Mouse (Mus musculus): ENCODE results near the gene Dnajc27.

Gene Dnajc27

DNA sequence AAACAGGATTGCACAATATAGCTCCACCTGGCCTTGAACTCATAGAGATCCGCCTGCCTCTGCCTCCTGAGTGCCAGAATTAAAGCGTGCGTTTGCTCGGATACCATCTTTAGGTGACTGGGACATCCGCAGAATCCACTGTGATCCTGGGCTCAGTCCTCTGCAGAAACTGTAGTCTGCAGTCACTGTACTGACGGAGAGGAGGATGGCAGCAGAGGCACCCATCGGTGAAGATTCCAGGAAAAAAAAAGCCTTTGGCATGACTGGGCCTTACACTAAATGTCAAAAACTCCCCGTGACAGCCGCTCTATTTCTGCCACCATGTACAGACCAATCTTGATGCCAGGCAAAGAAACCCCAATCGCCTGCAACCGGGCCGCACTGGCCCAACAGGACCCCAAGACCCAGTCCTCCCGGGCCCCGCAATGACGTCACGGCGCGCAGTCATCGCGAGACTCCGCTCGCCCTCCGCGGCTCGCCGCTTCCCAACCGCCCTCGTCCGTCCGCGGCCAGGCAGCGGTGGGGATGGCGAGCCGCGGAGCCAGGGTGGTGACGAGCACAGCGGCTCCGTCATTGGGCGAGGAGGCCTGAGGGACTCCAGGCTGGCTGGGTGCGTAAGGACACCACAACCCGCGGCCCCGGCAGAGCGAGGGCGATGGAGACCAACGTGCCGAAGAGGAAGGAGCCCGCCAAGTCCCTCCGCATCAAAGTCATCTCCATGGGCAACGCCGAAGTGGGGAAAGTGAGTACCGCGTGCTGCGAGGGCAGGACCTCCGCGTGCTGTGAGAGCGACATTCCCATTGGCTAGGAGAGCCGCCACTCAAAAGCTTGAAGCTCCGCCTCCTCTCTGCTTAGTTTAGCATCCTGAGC is at the start of gene Dnajc27:
TSS of gene Dnajc27 (plus strand) at position 452 of the 870 bp plus-strand sequence.
- DNase-seq, result peak; percentile 96

DNA sequence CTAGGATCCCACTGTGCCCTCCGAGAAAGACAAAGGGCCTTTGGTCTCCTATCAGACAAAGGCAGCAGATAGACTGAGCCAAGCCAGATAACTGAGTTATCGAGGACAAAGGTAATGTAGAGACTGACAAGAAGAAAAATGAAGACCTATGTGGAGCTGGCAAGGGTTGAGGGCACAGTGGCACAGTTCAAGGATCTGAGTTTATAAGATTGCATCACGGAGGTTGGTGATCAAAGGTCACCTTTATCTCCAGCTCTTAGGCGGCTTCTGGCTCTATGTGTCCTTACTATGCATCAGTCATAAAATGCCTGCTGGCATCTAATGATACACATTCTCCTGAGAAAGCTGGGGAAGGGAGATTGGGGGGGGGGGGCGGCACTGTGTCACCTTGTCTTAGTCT is 46.2 kb upstream of the Dnajc27 start:
- DNase-seq, result no peak

DNA sequence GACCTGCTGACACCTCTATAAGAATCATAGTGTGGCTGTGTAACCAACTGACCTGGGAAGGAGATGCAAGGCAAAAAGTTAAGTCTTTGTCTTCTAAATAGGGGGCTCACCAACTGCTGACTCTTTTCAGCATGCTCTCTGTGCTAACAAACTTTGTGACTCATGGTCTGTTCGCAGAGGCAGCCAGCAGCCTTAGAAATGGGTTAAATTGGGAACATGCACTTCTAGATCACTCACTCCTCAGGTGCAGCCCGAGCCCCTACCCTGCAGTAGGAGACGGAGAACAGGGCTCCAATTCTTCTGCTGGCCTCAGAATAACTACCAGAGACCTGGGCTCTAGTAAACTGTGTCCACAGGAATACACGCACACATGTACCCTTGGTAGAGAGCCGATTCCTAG is 44.9 kb upstream of the Dnajc27 start:
- no peak for DNase-seq

DNA sequence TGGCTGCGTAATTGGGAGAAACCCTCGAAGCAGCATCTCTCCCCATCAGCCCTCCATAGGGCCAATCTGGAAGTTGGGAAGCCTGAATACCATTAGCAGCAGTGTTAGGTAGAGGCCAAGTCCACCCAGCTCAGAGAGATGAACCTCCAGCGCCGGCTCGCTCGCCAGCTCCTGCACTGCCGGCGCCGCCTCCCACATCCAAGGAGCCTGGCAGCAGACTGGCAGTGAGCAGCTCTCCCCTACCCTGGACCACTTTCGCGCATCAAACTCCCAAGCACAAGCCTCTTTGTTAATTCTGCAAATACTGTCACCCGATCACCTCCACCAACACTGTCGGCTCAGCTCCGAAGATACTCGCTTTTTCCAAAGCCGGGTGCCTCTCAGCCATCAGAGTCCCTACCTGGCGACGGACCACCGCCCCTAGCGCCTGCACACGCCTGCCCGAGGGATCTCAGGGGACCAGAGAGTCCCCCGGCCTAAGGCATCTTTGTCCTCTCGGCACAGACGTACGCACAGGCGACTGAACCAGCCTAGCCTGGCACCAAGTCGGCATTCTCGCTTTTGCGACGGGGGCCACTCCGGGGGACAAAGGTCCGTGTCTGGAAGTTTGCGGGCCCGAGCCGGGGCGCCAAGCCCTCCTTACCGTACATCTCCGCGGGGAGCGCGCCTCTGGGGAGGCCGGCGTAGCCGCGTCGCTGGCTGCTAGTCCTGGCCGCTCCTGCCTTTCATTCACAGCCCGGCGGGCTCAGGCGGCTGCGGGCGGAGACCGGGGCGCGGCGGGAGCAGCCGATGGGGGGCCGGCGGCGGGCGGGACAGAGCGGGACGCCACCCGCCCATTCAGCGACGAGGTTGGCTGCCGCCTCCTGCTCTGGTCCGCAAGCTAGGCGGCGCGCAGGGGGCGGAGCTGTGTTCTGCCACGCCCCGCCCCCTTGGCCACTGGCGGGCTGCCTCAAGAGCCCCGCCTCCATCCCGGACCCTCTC is 44.0 kb upstream of the Dnajc27 start, which contains the start of gene Efr3b:
TSS of gene Efr3b (minus strand) at position 855 of the 981 bp plus-strand sequence.
- peak; percentile 85 for DNase-seq

- no peak for DNase-seq
Observed at GRCm38 (mm10) chr12:4039046-4039445, 43.3 kb upstream of the Dnajc27 start.

- DNase-seq, result no peak
Observed at GRCm38 (mm10) chr12:4042411-4042810, 40.0 kb upstream of the Dnajc27 start.

GRCm38 (mm10) chr12:4045992-4046391 is 36.4 kb upstream of the Dnajc27 start:
- DNase-seq, result no peak

DNA sequence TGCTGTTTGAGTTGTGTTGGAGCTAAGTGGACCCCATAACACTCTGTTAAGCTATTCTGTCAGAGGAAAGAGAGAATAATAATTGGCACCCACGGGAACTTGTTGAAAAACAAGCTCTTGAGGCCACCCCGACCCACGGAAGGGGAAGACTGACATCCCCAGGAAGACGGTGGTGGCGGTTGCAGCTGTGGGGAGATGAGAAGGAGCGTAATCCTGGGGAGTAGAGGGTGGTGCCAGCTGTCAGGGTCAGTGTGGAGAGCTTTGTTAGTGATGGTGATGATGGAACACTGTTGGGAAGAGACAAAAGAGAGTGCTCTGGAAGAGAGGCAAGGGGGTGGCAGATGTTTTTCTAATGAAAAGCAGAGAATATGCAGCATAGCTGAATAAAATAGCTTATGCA is 34.4 kb upstream of the Dnajc27 start:
- DNase-seq, result peak; percentile 8

- no peak for DNase-seq
Observed at GRCm38 (mm10) chr12:4050861-4051425, 31.4 kb upstream of the Dnajc27 start.

DNA sequence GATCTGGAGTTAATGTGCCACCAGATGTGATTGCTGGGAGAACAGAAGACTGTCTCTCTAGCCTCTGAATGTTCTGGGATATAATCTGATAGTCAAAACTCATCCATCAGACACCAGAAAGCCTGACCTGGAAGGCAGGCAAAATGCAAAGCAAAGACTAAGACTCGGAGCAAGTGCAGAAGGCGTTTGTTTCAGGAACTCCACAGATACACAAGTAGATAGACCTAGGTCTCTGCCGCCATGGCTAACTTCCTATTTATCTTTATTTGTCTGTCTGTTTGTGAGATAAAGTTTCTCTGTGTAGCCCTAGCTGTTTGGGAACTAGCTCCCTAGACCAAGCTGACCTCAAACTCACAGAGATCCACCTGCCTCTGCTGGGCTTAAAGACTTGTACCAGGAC is 28.7 kb upstream of the Dnajc27 start:
- no peak for DNase-seq

- no peak for DNase-seq
Observed at GRCm38 (mm10) chr12:4054845-4055244, 27.5 kb upstream of the Dnajc27 start.

- DNase-seq, result no peak
Observed at GRCm38 (mm10) chr12:4058321-4058720, 24.1 kb upstream of the Dnajc27 start.

DNA sequence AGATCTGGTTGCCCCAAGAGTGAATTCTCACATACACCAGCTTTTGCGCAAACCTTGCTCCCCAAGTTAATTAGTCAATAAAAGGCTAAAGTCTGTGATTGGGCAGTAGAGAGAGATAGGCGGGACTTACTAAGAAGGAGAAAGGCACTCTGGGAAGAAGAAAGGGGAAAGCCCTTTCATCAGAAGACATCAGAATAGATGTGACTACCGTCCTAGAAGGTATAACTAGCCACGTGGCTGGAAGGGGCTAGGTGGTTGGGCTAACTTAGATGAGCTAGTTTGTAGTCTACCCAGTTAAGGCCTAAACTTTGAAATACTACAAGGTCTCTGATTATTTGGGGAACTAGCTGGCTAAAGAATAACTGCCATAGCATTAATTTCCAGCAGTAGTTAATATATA is 22.7 kb upstream of the Dnajc27 start:
- no peak for DNase-seq

- DNase-seq, result no peak
Observed at GRCm38 (mm10) chr12:4065498-4065897, 16.9 kb upstream of the Dnajc27 start.

DNA sequence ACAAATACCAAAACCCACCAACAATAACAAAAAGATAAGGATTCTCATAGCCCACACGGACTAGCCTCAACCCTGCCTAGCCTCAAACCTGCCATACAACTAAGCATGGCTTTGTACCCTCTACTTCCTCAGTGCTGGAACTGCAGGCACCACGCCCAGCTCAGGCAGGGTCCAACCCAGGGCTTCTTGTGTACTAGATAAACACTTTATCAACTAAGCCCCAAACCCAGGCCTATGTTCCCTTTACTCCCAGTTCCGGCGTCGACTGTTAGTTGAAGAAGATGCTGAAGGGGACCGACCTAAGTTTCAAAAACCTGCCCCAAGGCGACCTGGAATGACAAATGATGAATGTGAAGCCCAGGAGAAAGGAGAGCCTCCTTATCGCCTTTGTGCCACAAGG is 16.4 kb upstream of the Dnajc27 start:
- no peak for DNase-seq

DNA sequence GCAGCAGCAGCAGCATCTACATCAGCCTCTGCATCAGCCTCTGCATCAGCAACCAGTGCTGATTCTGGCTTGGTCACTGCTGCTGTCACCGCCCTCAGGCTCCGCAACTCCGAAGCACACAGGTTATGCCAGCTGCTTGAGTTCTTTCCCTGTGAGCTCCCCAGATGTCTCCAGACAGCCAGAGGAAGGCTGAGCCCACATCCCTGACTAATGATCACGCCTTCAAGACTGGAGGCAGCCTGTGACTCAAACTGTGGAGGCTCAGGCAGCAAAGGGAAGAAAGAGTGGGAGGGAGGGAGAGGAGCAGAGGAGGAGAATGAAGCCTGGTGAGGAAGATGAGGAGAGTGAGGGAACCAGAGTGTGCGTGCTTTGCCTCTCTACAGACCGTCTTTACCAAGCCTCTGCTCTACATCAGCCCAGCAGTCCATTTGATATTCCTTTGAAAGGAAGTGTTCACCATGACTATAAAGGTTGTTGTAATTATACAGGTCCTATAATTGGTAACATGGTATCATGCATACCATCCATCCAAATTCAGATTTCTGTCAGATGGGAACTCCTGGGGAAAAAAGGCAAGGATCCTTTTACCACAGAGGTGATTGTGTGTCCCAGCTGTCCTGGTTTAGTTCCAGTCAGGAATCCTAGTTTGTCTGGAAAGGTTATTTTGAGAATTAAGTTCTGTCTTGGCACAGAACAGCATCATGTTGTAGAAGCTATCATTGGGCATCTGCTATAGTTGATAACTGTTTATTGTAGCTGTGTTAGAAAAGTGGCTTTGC is 15.5 kb upstream of the Dnajc27 start:
- no peak for DNase-seq

DNA sequence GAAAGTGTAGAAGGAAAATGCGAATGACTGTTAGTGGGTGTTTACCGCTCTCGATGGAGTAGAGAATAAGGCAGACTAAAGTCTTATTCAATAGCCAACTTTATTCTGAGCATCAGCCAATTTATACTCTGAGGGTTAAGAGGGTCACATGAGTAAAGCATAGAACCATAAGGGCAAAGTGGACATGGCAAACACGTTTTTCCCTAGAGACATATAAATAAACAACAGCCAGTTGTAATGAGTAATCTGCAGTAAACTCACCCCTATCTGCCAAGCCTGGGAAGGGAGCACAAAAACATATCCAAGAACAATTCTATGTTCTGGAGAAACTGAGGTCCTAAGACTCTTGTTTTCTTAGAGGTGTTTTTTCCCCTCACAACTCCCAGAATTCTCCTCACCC is 13.8 kb upstream of the Dnajc27 start:
- no peak for DNase-seq

- DNase-seq, result no peak
Observed at GRCm38 (mm10) chr12:4071671-4072070, 10.7 kb upstream of the Dnajc27 start.

DNA sequence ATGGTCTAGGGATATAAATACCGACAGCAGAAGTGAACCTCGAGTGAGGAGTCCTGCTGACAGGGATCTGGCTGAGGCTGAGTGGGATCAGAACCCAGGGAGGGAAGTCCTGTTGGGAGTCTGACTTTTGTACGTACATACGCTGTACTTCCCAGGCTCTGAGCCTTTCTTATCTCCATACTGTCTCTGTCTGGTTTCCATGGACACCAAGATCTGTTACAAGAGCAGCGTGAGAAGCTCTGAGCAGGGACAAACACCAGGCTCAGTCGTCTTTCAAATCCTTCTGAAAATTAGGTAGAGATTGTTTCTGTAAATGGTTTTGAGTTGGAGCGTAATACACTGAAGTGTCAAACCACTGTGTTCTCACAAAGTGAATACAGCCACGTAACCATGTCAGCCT is 7.0 kb upstream of the Dnajc27 start:
- DNase-seq, result no peak

GRCm38 (mm10) chr12:4076383-4076782 is 6.0 kb upstream of the Dnajc27 start:
- no peak for DNase-seq

DNA sequence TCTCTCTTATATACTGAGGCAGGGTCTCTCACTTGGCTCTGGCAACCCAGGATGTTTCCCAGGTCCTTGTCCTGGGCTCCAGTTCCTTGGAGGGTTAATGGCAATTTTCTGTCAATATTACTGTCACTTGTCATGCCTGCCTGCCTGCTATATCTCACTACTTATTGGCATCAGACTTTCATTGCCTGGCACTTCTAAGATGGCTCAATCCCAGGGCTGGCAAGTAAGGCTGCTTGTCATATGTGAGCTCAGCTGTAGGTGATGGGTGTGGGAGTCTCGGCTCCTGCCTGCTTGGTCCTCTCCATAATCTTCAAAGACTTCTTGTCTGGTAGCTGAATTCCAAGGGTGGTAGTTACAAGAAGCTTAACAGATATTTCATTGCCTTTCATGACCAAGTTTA is 4.3 kb upstream of the Dnajc27 start:
- no peak for DNase-seq

DNA sequence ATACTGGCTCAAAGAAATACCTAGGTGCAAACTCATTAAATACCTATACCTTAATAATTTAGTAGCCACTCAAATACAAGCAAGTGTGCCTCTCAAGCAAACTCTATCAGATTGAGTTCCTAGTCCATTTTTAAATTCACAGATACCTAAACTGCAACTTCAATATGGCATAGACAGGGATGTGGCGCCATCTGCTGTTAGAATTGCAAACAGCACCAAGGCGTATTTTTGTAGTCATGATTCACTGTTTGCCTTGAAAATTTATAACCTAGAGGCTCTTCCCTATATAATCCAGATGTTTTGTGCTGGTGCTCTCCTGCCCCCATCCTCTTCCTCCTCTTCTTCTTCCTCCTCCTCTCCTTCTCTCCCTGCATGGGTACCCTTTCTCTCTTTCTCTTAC is 2.1 kb upstream of the Dnajc27 start:
- DNase-seq, result peak; percentile 80

Measured in thymus, postnatal 25 days (tissue).